22 mouse cellular contexts compared by ENCODE assay signal in the genomic region with DNA sequence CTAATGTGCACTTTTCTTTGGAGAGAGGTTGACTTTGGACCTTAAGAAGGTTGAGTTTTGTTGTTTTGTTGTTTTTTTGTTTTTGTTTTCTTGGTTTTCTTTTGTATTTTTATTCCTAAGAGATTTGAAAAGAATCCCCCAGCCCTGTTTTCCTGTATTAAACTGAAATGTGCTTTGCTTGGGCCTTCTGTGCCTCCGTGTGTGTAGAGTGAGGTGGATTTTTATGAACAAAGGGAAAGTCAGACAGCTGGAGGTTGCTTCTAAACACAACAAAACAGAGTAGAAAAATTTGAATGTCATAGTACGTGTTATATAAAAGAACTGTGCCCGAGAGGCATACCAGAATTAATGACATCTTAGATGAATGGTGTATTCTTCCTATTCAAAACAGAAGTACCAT.
DNase-seq lines count a peak whose midpoint lies in the region; ATAC-seq and TF ChIP-seq lines count a peak whose summit lies in the region.
"Had no signal": no experiment of that assay in that cellular context is flagged by ENCODE, and none has a peak within 500 bp of the region (broad histone marks: within the 10 kb centered on the region; RNA-seq: fewer than 3 reads in every experiment).

No protein-coding gene starts in this region.

- H3K36me3 ChIP-seq in thymus, adult 2 months (ENCODE audit: control insufficient read depth, insufficient read depth, low read length) = peaks cover 57% of the 10 kb centered on the region
- H3K36me3 ChIP-seq: embryonic facial prominence, embryonic 13.5 days; hindbrain, embryonic 12.5 days; hindbrain, embryonic 15.5 days had no signal

- ATAC-seq in CD4-positive, CD25-positive, alpha-beta regulatory T cell, adult 4 months = no peak
- ATAC-seq: activated CD4-positive, CD25-positive, alpha-beta regulatory T cell, adult 4 months; forebrain, embryonic 14.5 days; forebrain, postnatal 0 days had no signal

- no peaks in the 10 kb centered on the region for H3K27me3 ChIP-seq in thymus, adult 2 months (ENCODE audit: control insufficient read depth, insufficient read depth, low read length)
- H3K27me3 ChIP-seq: embryonic facial prominence, embryonic 13.5 days had no signal

- 15% methylated on average over 3 of the region's 3 CpGs for WGBS in thymus, adult 2 months

- H3K4me3 ChIP-seq in thymus, adult 2 months (ENCODE audit: control insufficient read depth, insufficient read depth, low read length) = no peak overlapping the region
- H3K4me3 ChIP-seq: embryonic facial prominence, embryonic 10.5 days; embryonic facial prominence, embryonic 13.5 days; gastrocnemius, adult 2 months; hindbrain, embryonic 12.5 days; hindbrain, embryonic 15.5 days had no signal

- TF ChIP-seq POLR2A in thymus, adult 2 months (IDR thresholded peaks at IDR 0.05; ENCODE audit: control insufficient read depth, extremely low read depth, insufficient read depth, low read length, poor library complexity) = no peak

- peaks cover 51% of the 10 kb centered on the region for H3K4me1 ChIP-seq in thymus, adult 2 months (replicated peaks; ENCODE audit: control insufficient read depth, insufficient read depth, low read length)
- H3K4me1 ChIP-seq: hindbrain, embryonic 15.5 days had no signal

- peak; percentile 41 for DNase-seq in CD4-positive, CD25-positive, alpha-beta regulatory T cell, adult 2 months (ENCODE audit: low read depth, low spot score)
- DNase-seq in thymus, adult 2 months = no peak
- no peak for DNase-seq in thymus, postnatal 4 days
- peak; percentile 65 for DNase-seq in induced T-regulatory cell, adult 2 months (ENCODE audit: low read depth)
- no peak for DNase-seq in lung, postnatal 36 days
- DNase-seq: adrenal gland, adult 8-10 months; adrenal gland, postnatal 25 days; cerebellum, adult 11-12 months; cerebellum, adult 8-10 months; cerebellum, postnatal 10 days; cerebellum, postnatal 36 days; embryo, embryonic 11 days; forebrain, postnatal 0 days; gastrocnemius, adult 2 months; gastrocnemius, postnatal 14 days had no signal

- H3K27ac ChIP-seq in thymus, adult 2 months (ENCODE audit: control insufficient read depth, insufficient read depth, low read length) = peak overlapping the region; percentile 69; the same call in 1 of the 2 replicates
- H3K27ac ChIP-seq: embryonic facial prominence, embryonic 10.5 days; embryonic facial prominence, embryonic 13.5 days; gastrocnemius, adult 2 months; hindbrain, embryonic 12.5 days; hindbrain, embryonic 15.5 days had no signal

- no peak for TF ChIP-seq CTCF in thymus, adult 2 months (IDR thresholded peaks at IDR 0.05; ENCODE audit: borderline replicate concordance, control insufficient read depth, extremely low read depth, insufficient read depth, low read length, poor library complexity)

Comparison
In these comparisons a context has a peak if more than half of its experiments do, and no peak if none do; other contexts are left out.
1. DNase-seq: peak in CD4-positive, CD25-positive, alpha-beta regulatory T cell, adult 2 months (single experiment) and induced T-regulatory cell, adult 2 months (single experiment); none in thymus, adult 2 months (single experiment), thymus, postnatal 4 days (single experiment) and lung, postnatal 36 days (single experiment).